Mouse (Mus musculus) thymus, adult 18-20 months (tissue): Measurements from ENCODE around the gene Togaram1.

Source experiments
- DNase-seq, 2 experiments: peaks; one replicate each; pipeline ENCODE4 v3.0.0; 2022; ENCODE audit warnings: mixed read lengths in 2 of 2

Togaram1 gene

GRCm38 (mm10) chr12:65058203-65058602 is 92.6 kb downstream of the Togaram1 start:
- no peak for DNase-seq

GRCm38 (mm10) chr12:65061082-65061481 is 95.5 kb downstream of the Togaram1 start:
- no peak for DNase-seq

GRCm38 (mm10) chr12:65065241-65065640 is 99.6 kb downstream of the Togaram1 start:
- no peak for DNase-seq

GRCm38 (mm10) chr12:65066234-65066633 is 100.6 kb downstream of the Togaram1 start:
- DNase-seq = no peak

- DNase-seq = no peak
Observed at GRCm38 (mm10) chr12:65068409-65068808, 102.8 kb downstream of the Togaram1 start.
